Mouse (Mus musculus): ENCODE measurements around the gene Col6a2. TPM values are rescaled to one million over a fixed set of nuclear protein-coding genes. Genes with fewer than 3 reads are reported as not detected.

Gene Col6a2
- polyA plus RNA-seq, 1 experiment from 2014 or later, result 369 TPM

GRCm38 (mm10) chr10:76632630-76633029, 9.2 kb upstream of the Col6a2 start:
- Histone ChIP-seq H3K4me3 (no peak overlapping the region), H3K9me3 (no peaks in the 10 kb centered on the region), H3K4me2 (no peak overlapping the region), H3K27ac (peak overlapping the region; percentile 88), H3K4me1 (peaks cover 45% of the 10 kb centered on the region), H3K9ac (no peak overlapping the region), H3K36me3 (no peaks in the 10 kb centered on the region), H3K27me3 (no peaks in the 10 kb centered on the region)
- no peak for ATAC-seq (ENCODE audit: insufficient number of reproducible peaks, low FRiP score, low TSS enrichment, low read depth)
- 39% methylated on average over 8 of the region's 8 CpGs for WGBS

- H3K9ac ChIP-seq, result no peak overlapping the region
- no peaks in the 10 kb centered on the region for H3K27me3 ChIP-seq
- no peak for ATAC-seq (ENCODE audit: insufficient number of reproducible peaks, low FRiP score, low TSS enrichment, low read depth)
- no peak overlapping the region for H3K4me2 ChIP-seq
- H3K4me3 ChIP-seq, result no peak overlapping the region
- no peaks in the 10 kb centered on the region for H3K36me3 ChIP-seq
- no peaks in the 10 kb centered on the region for H3K9me3 ChIP-seq
- WGBS, result 84% methylated on average over 1 of the region's 1 CpGs
- peak overlapping the region; percentile 60 for H3K27ac ChIP-seq
- H3K4me1 ChIP-seq, result peaks cover 32% of the 10 kb centered on the region
Observed at GRCm38 (mm10) chr10:76630657-76631056, 7.2 kb upstream of the Col6a2 start.

GRCm38 (mm10) chr10:76627714-76628113, 4.3 kb upstream of the Col6a2 start:
- no peaks in the 10 kb centered on the region for H3K27me3 ChIP-seq
- H3K27ac ChIP-seq, result no peak overlapping the region
- no peak overlapping the region for H3K9ac ChIP-seq
- H3K4me1 ChIP-seq, result peaks cover 20% of the 10 kb centered on the region
- WGBS, result 76% methylated on average over 5 of the region's 5 CpGs
- H3K4me2 ChIP-seq, result no peak overlapping the region
- H3K4me3 ChIP-seq, result no peak overlapping the region
- no peaks in the 10 kb centered on the region for H3K9me3 ChIP-seq
- H3K36me3 ChIP-seq, result no peaks in the 10 kb centered on the region
- ATAC-seq (ENCODE audit: insufficient number of reproducible peaks, low FRiP score, low TSS enrichment, low read depth), result no peak

- no peak overlapping the region for H3K4me3 ChIP-seq
- whole genome bisulfite sequencing, result 72% methylated on average over 7 of the region's 7 CpGs
Observed at GRCm38 (mm10) chr10:76624903-76625302, 1.5 kb upstream of the Col6a2 start.

GRCm38 (mm10) chr10:76623734-76624133, 304 bp upstream of the Col6a2 start:
- peaks cover 26% of the 10 kb centered on the region for H3K4me1 ChIP-seq
- no peaks in the 10 kb centered on the region for H3K27me3 ChIP-seq
- H3K9me3 ChIP-seq, result no peaks in the 10 kb centered on the region
- peak overlapping the region; percentile 65 for H3K4me3 ChIP-seq
- no peak for ATAC-seq (ENCODE audit: insufficient number of reproducible peaks, low FRiP score, low TSS enrichment, low read depth)
- no peak overlapping the region for H3K9ac ChIP-seq
- H3K4me2 ChIP-seq, result peak overlapping the region; percentile 59
- H3K36me3 ChIP-seq, result no peaks in the 10 kb centered on the region
- H3K27ac ChIP-seq, result peak overlapping the region; percentile 87
- 15% methylated on average over 7 of the region's 7 CpGs for WGBS

More at GRCm38 (mm10) chr10:76624903-76625302, 1.5 kb upstream of the Col6a2 start:
- no peak overlapping the region for H3K4me2 ChIP-seq
- no peaks in the 10 kb centered on the region for H3K36me3 ChIP-seq
- no peak overlapping the region for H3K27ac ChIP-seq
- H3K9me3 ChIP-seq, result no peaks in the 10 kb centered on the region
- H3K4me1 ChIP-seq, result peaks cover 26% of the 10 kb centered on the region
- ATAC-seq (ENCODE audit: insufficient number of reproducible peaks, low FRiP score, low TSS enrichment, low read depth), result no peak
- H3K9ac ChIP-seq, result no peak overlapping the region
- H3K27me3 ChIP-seq, result no peaks in the 10 kb centered on the region

GRCm38 (mm10) chr10:76622411-76622810, 1.0 kb downstream of the Col6a2 start:
- ATAC-seq (ENCODE audit: insufficient number of reproducible peaks, low FRiP score, low TSS enrichment, low read depth), result no peak
- Histone ChIP-seq H3K9ac (peak overlapping the region; percentile 67), H3K9me3 (no peaks in the 10 kb centered on the region), H3K4me3 (peak overlapping the region; percentile 65), H3K36me3 (peaks cover 2% of the 10 kb centered on the region; the same call in 1 of the 2 replicates), H3K4me2 (peak overlapping the region; percentile 59), H3K4me1 (peaks cover 26% of the 10 kb centered on the region), H3K27me3 (no peaks in the 10 kb centered on the region), H3K27ac (peak overlapping the region; percentile 87)
- WGBS, result 68% methylated on average over 4 of the region's 4 CpGs

- H3K27ac ChIP-seq, result no peak overlapping the region
- no peak overlapping the region for H3K9ac ChIP-seq
- WGBS, result 88% methylated on average over 7 of the region's 7 CpGs
- peaks cover 92% of the 10 kb centered on the region for H3K36me3 ChIP-seq
- H3K4me1 ChIP-seq, result no peaks in the 10 kb centered on the region
- H3K9me3 ChIP-seq, result no peaks in the 10 kb centered on the region
- ATAC-seq (ENCODE audit: insufficient number of reproducible peaks, low FRiP score, low TSS enrichment, low read depth), result no peak
- no peak overlapping the region for H3K4me3 ChIP-seq
- no peak overlapping the region for H3K4me2 ChIP-seq
- no peaks in the 10 kb centered on the region for H3K27me3 ChIP-seq
Observed at GRCm38 (mm10) chr10:76612473-76612872, 11.0 kb downstream of the Col6a2 start.

GRCm38 (mm10) chr10:76602690-76603089, 20.7 kb downstream of the Col6a2 start:
- H3K36me3 ChIP-seq, result peaks cover 91% of the 10 kb centered on the region

GRCm38 (mm10) chr10:76596338-76596737, 27.1 kb downstream of the Col6a2 start:
- ATAC-seq (ENCODE audit: insufficient number of reproducible peaks, low FRiP score, low TSS enrichment, low read depth), result no peak
- Histone ChIP-seq H3K4me3 (no peak overlapping the region), H3K36me3 (peaks cover 36% of the 10 kb centered on the region), H3K27ac (no peak overlapping the region), H3K9ac (no peak overlapping the region), H3K27me3 (no peaks in the 10 kb centered on the region), H3K9me3 (no peaks in the 10 kb centered on the region), H3K4me2 (no peak overlapping the region), H3K4me1 (no peaks in the 10 kb centered on the region)
- 91% methylated on average over 31 of the region's 31 CpGs for WGBS

More at GRCm38 (mm10) chr10:76602690-76603089, 20.7 kb downstream of the Col6a2 start:
- H3K27ac ChIP-seq, result no peak overlapping the region
- no peak overlapping the region for H3K9ac ChIP-seq
- H3K27me3 ChIP-seq, result no peaks in the 10 kb centered on the region
- WGBS, result 85% methylated on average over 3 of the region's 3 CpGs
- H3K4me1 ChIP-seq, result no peaks in the 10 kb centered on the region
- no peak for ATAC-seq (ENCODE audit: insufficient number of reproducible peaks, low FRiP score, low TSS enrichment, low read depth)
- no peaks in the 10 kb centered on the region for H3K9me3 ChIP-seq
- no peak overlapping the region for H3K4me2 ChIP-seq
- H3K4me3 ChIP-seq, result no peak overlapping the region

GRCm38 (mm10) chr10:76590197-76590596, 33.2 kb downstream of the Col6a2 start:
- no peak overlapping the region for H3K4me2 ChIP-seq
- H3K9me3 ChIP-seq, result no peaks in the 10 kb centered on the region
- no peak overlapping the region for H3K27ac ChIP-seq
- H3K4me1 ChIP-seq, result no peaks in the 10 kb centered on the region; the same call in 1 of the 2 replicates
- H3K36me3 ChIP-seq, result no peaks in the 10 kb centered on the region
- no peak overlapping the region for H3K9ac ChIP-seq
- no peaks in the 10 kb centered on the region for H3K27me3 ChIP-seq
- 37% methylated on average over 11 of the region's 11 CpGs for WGBS
- ATAC-seq (ENCODE audit: insufficient number of reproducible peaks, low FRiP score, low TSS enrichment, low read depth), result no peak
- no peak overlapping the region for H3K4me3 ChIP-seq

GRCm38 (mm10) chr10:76586190-76586589, 37.2 kb downstream of the Col6a2 start:
- H3K9ac ChIP-seq, result no peak overlapping the region
- no peaks in the 10 kb centered on the region for H3K36me3 ChIP-seq
- no peak overlapping the region for H3K27ac ChIP-seq
- no peak overlapping the region for H3K4me2 ChIP-seq
- H3K4me1 ChIP-seq, result peaks cover 6% of the 10 kb centered on the region; the same call in 1 of the 2 replicates
- 28% methylated on average over 1 of the region's 1 CpGs for WGBS
- ATAC-seq (ENCODE audit: insufficient number of reproducible peaks, low FRiP score, low TSS enrichment, low read depth), result no peak
- H3K27me3 ChIP-seq, result no peaks in the 10 kb centered on the region
- no peak overlapping the region for H3K4me3 ChIP-seq
- no peaks in the 10 kb centered on the region for H3K9me3 ChIP-seq

- Histone ChIP-seq H3K4me2 (peak overlapping the region; percentile 38), H3K4me3 (0 out of 2 replicates have a peak overlapping the region, but pooled peaks have one; percentile 14), H3K4me1 (0 out of 2 replicates have a peak, but pooled peaks cover 6% of the 10 kb centered on the region), H3K36me3 (no peaks in the 10 kb centered on the region), H3K9ac (no peak overlapping the region), H3K27ac (no peak overlapping the region), H3K27me3 (no peaks in the 10 kb centered on the region), H3K9me3 (no peaks in the 10 kb centered on the region)
- 12% methylated on average over 10 of the region's 10 CpGs for WGBS
- ATAC-seq (ENCODE audit: insufficient number of reproducible peaks, low FRiP score, low TSS enrichment, low read depth), result no peak
Observed at GRCm38 (mm10) chr10:76584138-76584537, 39.3 kb downstream of the Col6a2 start.

- no peaks in the 10 kb centered on the region for H3K27me3 ChIP-seq
- no peaks in the 10 kb centered on the region for H3K36me3 ChIP-seq
- 77% methylated on average over 7 of the region's 7 CpGs for WGBS
- H3K9me3 ChIP-seq, result no peaks in the 10 kb centered on the region
- ATAC-seq (ENCODE audit: insufficient number of reproducible peaks, low FRiP score, low TSS enrichment, low read depth), result no peak
- H3K4me1 ChIP-seq, result no peaks in the 10 kb centered on the region
- no peak overlapping the region for H3K9ac ChIP-seq
- H3K4me3 ChIP-seq, result no peak overlapping the region
- H3K27ac ChIP-seq, result no peak overlapping the region
- no peak overlapping the region for H3K4me2 ChIP-seq
Observed at GRCm38 (mm10) chr10:76576920-76577319, 46.5 kb downstream of the Col6a2 start.

Measured in limb, embryonic 15.5 days (tissue).